Mouse (Mus musculus) small intestine, adult 2 months (tissue): ENCODE results near the gene Mrpl30. TPM values are rescaled to one million over a fixed set of nuclear protein-coding genes. Genes with fewer than 3 reads are reported as not detected.

Source experiments
- H3K27ac ChIP-seq: fragments of 200-500 bp; 2 replicates; pipeline ENCODE4 v1.5.1; 2012; ENCODE audit warnings: low read depth, low read length, control low read depth, inconsistent platforms; ENCODE audit not compliant: insufficient read depth
- H3K27me3 ChIP-seq: fragments of 200-500 bp; 2 replicates; pipeline ENCODE4 v1.6.1; 2012; ENCODE audit warnings: mild to moderate bottlenecking, moderate library complexity, low read length, inconsistent platforms; ENCODE audit not compliant: control insufficient read depth, insufficient read depth
- H3K36me3 ChIP-seq: fragments of 200-500 bp; 2 replicates; pipeline ENCODE4 v1.6.1; 2012; ENCODE audit warnings: mild to moderate bottlenecking, low read length, control low read depth, inconsistent platforms; ENCODE audit not compliant: control insufficient read depth, insufficient read depth
- H3K4me1 ChIP-seq: fragments of 200-500 bp; 2 replicates; pipeline ENCODE4 v1.6.1; 2012; ENCODE audit warnings: low read length, inconsistent platforms, mixed read lengths; ENCODE audit not compliant: control insufficient read depth, insufficient read depth, insufficient read length
- H3K4me3 ChIP-seq: fragments of 200-500 bp; 2 replicates; pipeline ENCODE4 v1.5.1; 2012; ENCODE audit warnings: low read depth, mild to moderate bottlenecking, control low read depth, inconsistent platforms, low read length, moderate library complexity
- CTCF ChIP-seq: fragments of 200-500 bp; IDR thresholded peaks from 2 replicates; pipeline ENCODE4 v1.5.1; 2012; ENCODE audit warnings: low read depth, mild to moderate bottlenecking, control low read depth, inconsistent platforms, low read length, moderate library complexity, mixed read lengths; ENCODE audit not compliant: insufficient replicate concordance, insufficient read length; ENCODE audit errors: extremely low read depth
- POLR2A ChIP-seq: fragments of 200-500 bp; IDR thresholded peaks from 2 replicates; pipeline ENCODE4 v1.6.1; 2012; ENCODE audit warnings: low read depth, mild to moderate bottlenecking, control low read depth, inconsistent platforms, low read length, moderate library complexity
- WGBS: fragments of 180-500 bp; shearing (Covaris S2); methylation state at CpG from one replicate; pipeline ENCODE4 v1.1.7; 2018; 5-methylcytosine and 5-hydroxymethylcytosine counted together
- polyA plus RNA-seq: library from polyadenylated mRNA; depleted of rRNA; stranded (reverse); fragments of >200 nt; gene quantifications from 2 replicates; pipeline ENCODE4 v1.2.3, GENCODE M21; 2012

Mrpl30 gene
- polyA plus RNA-seq, 1 experiment: 25.2 TPM

DNA sequence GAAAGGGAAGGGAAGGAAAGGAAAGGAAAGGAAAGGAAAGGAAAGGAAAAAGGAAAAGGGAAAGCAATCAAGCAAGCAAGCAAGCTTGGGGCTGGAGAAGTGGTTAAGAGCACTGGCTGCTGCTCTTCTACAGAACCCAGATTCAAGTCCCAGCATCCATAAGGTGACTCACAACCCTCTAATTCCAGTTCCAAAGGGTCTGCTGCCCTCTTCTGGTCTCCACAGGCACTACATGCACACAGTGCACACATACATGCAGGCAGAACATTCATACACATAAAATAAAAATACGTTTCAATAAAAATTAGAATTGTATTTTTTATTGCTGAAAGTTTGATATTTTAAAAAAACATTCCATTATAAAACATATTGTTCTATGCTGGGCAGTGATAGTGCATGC lies 23.2 kb upstream of the Mrpl30 start:
- 80% methylated on average over 1 of the region's 1 CpGs for WGBS
- Histone ChIP-seq H3K4me3 (no peak overlapping the region), H3K36me3 (no peaks in the 10 kb centered on the region), H3K4me1 (peaks cover 2% of the 10 kb centered on the region; the same call in 1 of the 2 replicates), H3K27ac (no peak overlapping the region), H3K27me3 (no peaks in the 10 kb centered on the region)
- TF ChIP-seq CTCF (peak; percentile 56; the same call in 1 of the 2 replicates), POLR2A (no peak)

DNA sequence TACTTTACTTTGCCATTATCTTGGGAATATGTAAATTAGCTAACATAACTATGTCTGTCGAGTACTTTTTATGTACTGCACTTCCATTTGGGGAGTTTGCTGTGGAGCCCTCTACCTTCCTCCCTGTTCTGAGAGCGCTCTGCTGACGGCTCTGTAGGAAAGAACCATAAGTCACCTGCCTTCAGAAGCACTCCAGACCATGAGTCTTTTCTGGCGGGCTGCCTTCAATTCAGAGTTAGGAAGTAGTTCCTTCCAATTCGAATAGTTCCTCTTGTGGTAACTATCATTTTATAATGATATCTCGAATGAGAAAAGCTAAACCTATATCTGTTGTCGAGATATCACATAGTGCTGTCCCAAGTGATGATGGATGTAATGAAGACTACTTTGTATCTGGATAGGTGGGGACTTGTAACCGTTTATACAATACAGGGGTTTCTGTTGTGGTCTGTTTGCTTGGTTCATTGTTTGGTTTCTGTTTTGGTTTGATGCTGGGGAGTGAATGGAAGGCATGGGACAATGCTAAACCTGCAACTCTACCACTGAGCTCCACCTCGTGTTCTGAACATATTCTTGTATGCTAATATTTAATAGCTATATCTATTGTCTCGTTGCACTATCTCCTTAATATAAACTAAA lies 22.5 kb upstream of the Mrpl30 start:
- Histone ChIP-seq H3K36me3 (no peaks in the 10 kb centered on the region), H3K4me1 (peaks cover 2% of the 10 kb centered on the region; the same call in 1 of the 2 replicates), H3K27me3 (no peaks in the 10 kb centered on the region), H3K4me3 (no peak overlapping the region), H3K27ac (no peak overlapping the region)
- WGBS: 59% methylated on average over 10 of the region's 10 CpGs
- TF ChIP-seq CTCF: no peak
- TF ChIP-seq POLR2A: no peak

DNA sequence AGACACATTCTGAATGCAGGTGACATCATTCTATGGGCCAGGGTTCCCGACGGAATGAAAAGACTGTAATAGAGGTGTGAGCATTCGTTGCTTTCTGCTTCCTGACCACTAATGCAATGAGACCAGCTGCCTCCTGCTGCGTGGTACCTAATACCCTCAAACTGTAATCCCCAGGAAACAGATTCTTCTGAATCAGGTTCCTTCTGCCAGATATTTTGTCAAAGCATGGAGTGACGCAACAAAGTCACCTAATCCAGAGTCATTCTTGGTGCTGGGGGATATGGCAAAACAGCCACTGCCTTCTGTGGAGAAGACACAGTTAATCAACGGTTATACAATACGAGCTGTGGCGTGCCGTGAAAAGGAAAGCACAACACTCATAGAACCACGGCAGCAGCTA lies 21.6 kb upstream of the Mrpl30 start:
- peaks cover 2% of the 10 kb centered on the region; the same call in 1 of the 2 replicates for H3K4me1 ChIP-seq
- no peaks in the 10 kb centered on the region for H3K36me3 ChIP-seq
- TF ChIP-seq POLR2A (no peak), CTCF (no peak)
- 65% methylated on average over 10 of the region's 10 CpGs for WGBS
- no peaks in the 10 kb centered on the region for H3K27me3 ChIP-seq
- H3K4me3 ChIP-seq: no peak overlapping the region
- H3K27ac ChIP-seq: no peak overlapping the region

DNA sequence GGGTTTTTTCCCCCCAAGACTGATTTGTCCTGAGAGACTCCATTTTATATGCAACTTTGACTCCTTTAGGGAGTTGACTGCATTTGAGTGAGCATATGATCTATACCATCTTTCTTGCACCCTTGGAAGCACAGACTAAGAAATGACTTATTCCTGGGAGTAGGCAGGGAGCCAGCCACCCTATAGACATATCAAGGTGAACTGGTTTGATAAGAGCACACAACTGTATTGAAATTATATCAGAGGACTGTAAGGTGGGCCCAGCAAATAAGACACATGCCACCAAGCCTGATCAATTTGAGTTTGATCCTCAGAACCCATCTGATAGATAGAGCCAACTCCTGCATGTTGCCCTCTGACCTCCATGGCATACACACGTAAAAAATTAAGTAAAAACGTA lies 20.9 kb upstream of the Mrpl30 start:
- H3K36me3 ChIP-seq: no peaks in the 10 kb centered on the region
- no peak for TF ChIP-seq POLR2A
- no peak for TF ChIP-seq CTCF
- no peak overlapping the region for H3K27ac ChIP-seq
- H3K4me3 ChIP-seq: no peak overlapping the region
- 61% methylated on average over 2 of the region's 2 CpGs for WGBS
- H3K4me1 ChIP-seq: peaks cover 2% of the 10 kb centered on the region; the same call in 1 of the 2 replicates
- H3K27me3 ChIP-seq: no peaks in the 10 kb centered on the region

DNA sequence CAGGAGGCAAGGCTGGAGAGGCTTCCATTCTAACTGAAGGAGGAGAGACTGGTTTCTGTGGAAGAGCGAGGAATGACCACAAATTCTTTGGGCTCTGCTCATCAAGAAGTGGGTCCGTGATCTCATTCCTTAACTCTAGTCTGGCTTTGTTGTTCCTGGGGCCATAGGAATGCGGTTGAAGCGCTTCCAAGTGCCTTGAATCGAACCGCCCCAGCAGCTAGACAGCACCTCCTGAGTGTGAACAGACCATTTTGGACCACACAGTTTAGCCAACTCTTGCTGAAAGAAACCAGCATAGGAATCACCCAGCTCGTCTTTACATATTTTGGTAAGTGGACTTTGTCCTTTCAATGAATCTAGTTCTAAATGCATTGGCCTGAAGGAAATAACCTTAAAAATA lies 18.6 kb upstream of the Mrpl30 start, which contains the start of gene Lipt1:
TSS of gene Lipt1 (plus strand) at position 35 of the 400 bp plus-strand sequence.
- TF ChIP-seq POLR2A: no peak
- H3K27ac ChIP-seq: peak within 1 kb of the TSS; percentile 69
- 12% methylated on average over 7 of the region's 7 CpGs for WGBS
- no peaks in the 10 kb centered on the region for H3K27me3 ChIP-seq
- peaks cover 9% of the 10 kb centered on the region for H3K36me3 ChIP-seq
- peak within 1 kb of the TSS; percentile 85 for H3K4me3 ChIP-seq
- peaks cover 2% of the 10 kb centered on the region; the same call in 1 of the 2 replicates for H3K4me1 ChIP-seq

DNA sequence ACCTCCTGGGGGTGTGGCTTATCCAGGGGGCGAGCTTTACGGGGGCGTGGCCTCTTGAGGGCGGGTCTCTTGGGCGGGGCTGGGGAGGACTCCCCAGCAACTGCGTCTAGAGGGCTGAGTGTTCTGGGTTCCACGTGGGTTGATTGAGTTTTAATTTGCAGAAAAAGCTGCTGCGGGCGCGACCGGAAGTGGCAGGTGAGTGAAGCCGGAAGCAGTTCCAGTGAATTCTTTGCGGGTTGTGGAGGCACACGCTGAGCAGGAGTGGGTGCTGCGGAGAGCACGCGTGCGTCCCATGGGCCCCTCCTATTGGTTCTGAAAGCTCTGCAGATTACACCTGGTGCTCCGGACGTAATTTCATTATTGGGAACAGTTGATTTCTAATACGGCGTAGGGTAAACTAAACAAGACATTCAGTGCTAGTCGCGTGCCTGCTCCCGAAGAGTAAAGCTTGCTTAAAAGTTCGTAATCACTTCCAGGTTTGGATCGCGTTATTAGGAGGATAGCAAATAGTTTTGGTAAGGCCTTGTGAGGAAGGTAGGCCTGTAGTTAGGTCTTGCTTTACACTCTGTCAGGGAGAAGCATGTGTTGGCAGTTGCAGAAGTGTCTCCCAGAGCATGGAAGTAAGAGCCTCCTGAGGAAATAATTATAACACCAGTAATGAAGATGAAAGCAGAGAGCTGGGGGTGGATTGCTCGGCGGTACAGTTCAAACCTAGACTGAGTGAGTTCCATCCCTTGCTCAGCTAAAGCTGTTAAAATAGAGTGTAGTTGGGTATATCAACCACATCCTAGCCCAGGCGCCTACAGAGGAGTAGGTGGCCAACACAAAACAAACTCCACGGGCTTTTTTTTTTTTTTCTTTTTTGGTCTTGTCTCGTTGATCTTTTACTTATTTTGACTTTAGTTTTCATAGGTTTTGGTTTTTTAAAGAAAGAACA lies 17.9 kb upstream of the Mrpl30 start:
- peaks cover 2% of the 10 kb centered on the region; the same call in 1 of the 2 replicates for H3K4me1 ChIP-seq
- peak overlapping the region; percentile 85 for H3K4me3 ChIP-seq
- WGBS: 1% methylated on average over 33 of the region's 33 CpGs
- TF ChIP-seq POLR2A: peak; percentile 28; the same call in 1 of the 2 replicates
- TF ChIP-seq CTCF: peak; percentile 7; the same call in 1 of the 2 replicates
- no peaks in the 10 kb centered on the region for H3K27me3 ChIP-seq
- H3K36me3 ChIP-seq: peaks cover 12% of the 10 kb centered on the region
- peak overlapping the region; percentile 69 for H3K27ac ChIP-seq

DNA sequence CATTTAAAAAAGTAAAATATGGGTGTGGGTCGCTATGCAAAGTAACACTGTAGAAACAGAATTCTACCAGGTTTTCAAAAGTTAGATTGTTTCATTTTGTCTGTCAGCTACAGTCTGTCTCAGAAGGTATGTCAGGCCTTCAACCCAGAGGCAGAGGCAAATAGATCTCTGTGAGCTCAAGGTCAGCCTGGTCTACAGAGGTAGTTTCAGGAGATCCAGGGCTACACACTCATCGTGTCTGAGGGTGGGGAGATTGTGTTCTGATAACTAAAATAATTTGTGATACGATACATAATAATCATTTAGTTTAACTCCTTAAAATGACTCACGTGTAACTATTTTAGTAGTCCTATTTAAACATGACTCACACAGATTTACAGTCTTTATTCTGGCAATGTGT lies 17.1 kb upstream of the Mrpl30 start:
- H3K36me3 ChIP-seq: peaks cover 16% of the 10 kb centered on the region
- no peaks in the 10 kb centered on the region for H3K27me3 ChIP-seq
- TF ChIP-seq CTCF (no peak), POLR2A (no peak)
- H3K4me3 ChIP-seq: no peak overlapping the region
- 43% methylated on average over 4 of the region's 4 CpGs for WGBS
- peaks cover 2% of the 10 kb centered on the region; the same call in 1 of the 2 replicates for H3K4me1 ChIP-seq
- H3K27ac ChIP-seq: no peak overlapping the region
